Mouse (Mus musculus): ENCODE measurements around the gene Klrk1. TPM values are rescaled to one million over a fixed set of nuclear protein-coding genes. Genes with fewer than 3 reads are reported as not detected.
"Not testable (repeated sequence)": the region's sequence is repeated elsewhere in the genome, so short reads cannot be mapped to it uniquely, and the experiment has no call there.

Klrk1 gene
- 0.34 and 0.38 TPM in 2 replicates for polyA plus RNA-seq (2016; fragmentation: Nextera tagmentation; extraction: Ambion mirVana)

- H3K9me3 ChIP-seq = no peaks in the 10 kb centered on the region
- no peak within 1 kb of the TSS for H3K27ac ChIP-seq
- H3K36me3 ChIP-seq = no peaks in the 10 kb centered on the region
- no peak within 1 kb of the TSS for H3K4me3 ChIP-seq
- H3K4me1 ChIP-seq (replicated peaks) = no peaks in the 10 kb centered on the region
- H3K27me3 ChIP-seq (ENCODE audit: insufficient read depth, poor library complexity, severe bottlenecking) = no peaks in the 10 kb centered on the region
- DNase-seq (ENCODE audit: low spot score) = no peak
- WGBS = 80% methylated on average over 4 of the region's 4 CpGs
Observed at GRCm38 (mm10) chr6:129623735-129624134, at the start of gene Klrk1. TSS of gene Klrk1 (minus strand) at chr6:129623864.

GRCm38 (mm10) chr6:129661301-129661700 lies 37.6 kb upstream of the Klrk1 start:
- not testable (repeated sequence) for H3K27me3 ChIP-seq (ENCODE audit: insufficient read depth, poor library complexity, severe bottlenecking); H3K36me3 ChIP-seq; H3K27ac ChIP-seq; H3K4me1 ChIP-seq (replicated peaks); H3K4me3 ChIP-seq; DNase-seq (ENCODE audit: low spot score); H3K9me3 ChIP-seq
- WGBS = no CpG with 5 or more reads among the region's 3 CpGs

DNA sequence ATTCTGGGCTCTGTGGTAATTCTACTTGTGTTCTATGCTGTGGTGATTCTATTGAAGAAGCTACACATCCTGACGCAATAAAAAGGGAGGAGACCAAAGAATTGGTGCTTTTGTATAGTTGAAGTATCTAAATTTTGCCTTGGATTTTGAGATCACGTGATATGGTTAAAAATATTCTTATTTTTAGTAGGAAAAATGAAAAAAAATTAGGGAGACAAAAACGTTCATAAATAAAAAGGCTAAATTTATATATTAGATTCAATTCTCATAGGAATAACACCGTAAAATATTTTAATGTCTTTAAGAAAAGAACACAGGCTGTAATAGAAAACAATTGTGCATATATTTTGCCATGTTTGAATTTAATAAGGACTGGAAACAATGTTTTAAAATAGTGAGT lies 36.9 kb upstream of the Klrk1 start, which contains the start of gene Klrc2:
TSS of gene Klrc2 (minus strand) at position 101 of the 400 bp plus-strand sequence.
- not testable (repeated sequence) for DNase-seq (ENCODE audit: low spot score); H3K4me1 ChIP-seq (replicated peaks); H3K27me3 ChIP-seq (ENCODE audit: insufficient read depth, poor library complexity, severe bottlenecking); H3K36me3 ChIP-seq; H3K4me3 ChIP-seq; H3K27ac ChIP-seq; H3K9me3 ChIP-seq
- 80% methylated on average over 4 of the region's 4 CpGs for WGBS

DNA sequence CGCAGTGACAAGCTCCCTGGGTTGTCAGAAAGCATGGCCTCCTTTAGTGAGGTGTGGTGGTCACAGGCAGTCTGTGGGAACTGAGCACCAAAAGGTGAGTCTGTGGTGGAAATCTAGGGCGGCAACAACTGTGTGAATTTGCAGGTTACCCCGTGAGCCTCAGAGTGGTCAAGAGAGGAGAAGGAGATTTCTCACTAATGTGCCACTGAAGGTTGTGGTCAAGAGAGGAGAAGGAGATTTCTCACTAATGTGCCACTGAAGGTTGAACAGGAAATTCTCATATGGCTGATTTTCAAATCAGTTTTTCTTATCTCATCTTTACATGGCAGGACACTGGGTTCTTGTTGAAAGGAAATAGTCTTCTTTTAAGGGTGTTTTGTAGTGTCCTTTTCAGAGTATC lies 20.4 kb upstream of the Klrk1 start:
- not testable (repeated sequence) for H3K4me1 ChIP-seq (replicated peaks); H3K9me3 ChIP-seq; H3K36me3 ChIP-seq; H3K27me3 ChIP-seq (ENCODE audit: insufficient read depth, poor library complexity, severe bottlenecking); DNase-seq (ENCODE audit: low spot score); H3K27ac ChIP-seq; H3K4me3 ChIP-seq
- 100% methylated on average over 1 of the region's 3 CpGs for WGBS

DNA sequence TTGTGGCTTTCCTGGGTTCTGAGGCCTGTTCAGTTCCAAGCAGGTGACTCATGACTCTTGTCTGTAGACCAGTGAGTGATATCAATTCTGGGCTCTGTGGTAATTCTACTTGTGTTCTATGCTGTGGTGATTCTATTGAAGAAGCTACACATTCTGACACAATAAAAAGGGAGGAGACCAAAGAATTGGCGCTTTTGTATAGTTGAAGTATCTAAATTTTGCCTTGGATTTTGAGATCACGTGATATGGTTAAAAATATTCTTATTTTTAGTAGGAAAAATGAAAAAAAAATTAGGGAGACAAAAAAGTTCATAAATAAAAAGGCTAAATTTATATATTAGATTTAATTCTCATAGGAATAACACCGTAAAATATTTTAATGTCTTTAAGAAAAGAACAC lies 19.6 kb upstream of the Klrk1 start, which contains the start of gene Klrc3:
TSS of gene Klrc3 (minus strand) at position 101 of the 400 bp plus-strand sequence.
- H3K27ac ChIP-seq; DNase-seq (ENCODE audit: low spot score); H3K9me3 ChIP-seq; H3K4me1 ChIP-seq (replicated peaks); H3K36me3 ChIP-seq; H3K4me3 ChIP-seq; H3K27me3 ChIP-seq (ENCODE audit: insufficient read depth, poor library complexity, severe bottlenecking): not testable (repeated sequence)
- WGBS = 87% methylated on average over 3 of the region's 3 CpGs

DNA sequence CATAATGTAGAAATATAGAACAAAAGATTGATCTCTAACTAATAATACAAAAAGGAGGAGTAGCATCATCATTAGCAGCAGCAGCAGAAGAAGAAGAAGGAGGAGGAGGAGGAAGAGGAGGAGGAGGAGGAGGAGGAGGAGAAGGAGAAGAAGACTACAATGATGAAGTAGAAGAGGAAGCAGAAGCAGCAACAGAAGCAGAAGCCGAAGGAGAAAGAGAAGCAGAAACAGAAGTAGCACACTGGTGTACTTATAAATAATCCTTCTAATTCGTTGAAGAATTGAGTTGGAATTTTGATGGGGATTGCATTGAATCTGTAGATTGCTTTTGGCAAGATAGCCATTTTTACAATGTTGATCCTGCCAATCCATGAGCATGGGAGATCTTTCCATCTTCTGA lies 7.4 kb upstream of the Klrk1 start:
- H3K4me3 ChIP-seq; H3K36me3 ChIP-seq; H3K4me1 ChIP-seq (replicated peaks); H3K27ac ChIP-seq; H3K27me3 ChIP-seq (ENCODE audit: insufficient read depth, poor library complexity, severe bottlenecking); DNase-seq (ENCODE audit: low spot score); H3K9me3 ChIP-seq: not testable (repeated sequence)
- WGBS = 81% methylated on average over 2 of the region's 2 CpGs

DNA sequence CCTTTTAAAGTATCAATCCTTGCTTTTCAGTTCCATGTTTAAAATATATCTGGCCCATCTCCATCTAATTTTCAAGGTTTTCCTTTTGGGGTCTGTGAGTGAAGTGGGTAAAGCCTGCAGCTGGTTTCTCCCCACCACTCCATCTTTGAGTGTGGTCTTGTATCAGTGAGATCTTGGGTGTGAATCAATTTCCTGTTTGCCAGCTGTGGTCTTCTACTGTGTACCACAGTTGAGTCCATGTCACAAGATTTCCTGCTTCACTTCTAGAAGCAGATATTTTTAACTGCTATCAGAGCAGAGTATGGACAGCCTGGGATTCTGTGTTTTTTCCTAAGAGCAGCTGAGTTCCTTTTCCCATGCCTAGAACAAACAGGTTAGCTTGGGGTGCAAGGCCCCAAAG lies 15.3 kb downstream of the Klrk1 start:
- H3K4me1 ChIP-seq (replicated peaks) = no peaks in the 10 kb centered on the region
- H3K27me3 ChIP-seq (ENCODE audit: insufficient read depth, poor library complexity, severe bottlenecking) = no peaks in the 10 kb centered on the region
- no peaks in the 10 kb centered on the region for H3K9me3 ChIP-seq
- DNase-seq (ENCODE audit: low spot score) = no peak
- no peaks in the 10 kb centered on the region for H3K36me3 ChIP-seq
- no peak overlapping the region for H3K4me3 ChIP-seq
- no peak overlapping the region for H3K27ac ChIP-seq

DNA sequence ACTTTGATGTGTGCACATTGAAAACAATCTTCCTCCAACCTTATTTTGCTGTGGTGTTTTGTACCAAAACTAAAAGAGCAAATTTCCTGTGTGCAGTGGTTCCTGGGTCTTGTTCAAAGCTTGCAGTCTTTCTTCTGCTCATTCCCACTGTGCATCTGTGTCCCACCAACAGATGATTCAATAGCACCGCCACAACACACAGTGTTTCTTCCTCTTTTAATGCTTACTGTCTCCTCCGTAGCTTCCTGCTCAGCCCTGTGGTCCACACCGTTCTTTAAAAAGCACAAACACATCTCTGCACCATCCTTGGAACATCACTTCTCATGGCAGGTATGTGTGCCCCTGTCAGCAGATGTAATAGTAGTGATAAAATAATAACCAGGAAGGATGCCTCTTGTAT lies 32.2 kb downstream of the Klrk1 start, which contains the start of gene Klrd1:
TSS of gene Klrd1 (plus strand) at position 275 of the 400 bp plus-strand sequence.
- Histone ChIP-seq H3K27me3 (ENCODE audit: insufficient read depth, poor library complexity, severe bottlenecking) (no peaks in the 10 kb centered on the region), H3K27ac (no peak within 1 kb of the TSS), H3K36me3 (no peaks in the 10 kb centered on the region), H3K4me3 (no peak within 1 kb of the TSS), H3K9me3 (no peaks in the 10 kb centered on the region), H3K4me1 (replicated peaks) (no peaks in the 10 kb centered on the region)
- DNase-seq (ENCODE audit: low spot score) = no peak
- WGBS = 83% methylated on average over 3 of the region's 3 CpGs

DNA sequence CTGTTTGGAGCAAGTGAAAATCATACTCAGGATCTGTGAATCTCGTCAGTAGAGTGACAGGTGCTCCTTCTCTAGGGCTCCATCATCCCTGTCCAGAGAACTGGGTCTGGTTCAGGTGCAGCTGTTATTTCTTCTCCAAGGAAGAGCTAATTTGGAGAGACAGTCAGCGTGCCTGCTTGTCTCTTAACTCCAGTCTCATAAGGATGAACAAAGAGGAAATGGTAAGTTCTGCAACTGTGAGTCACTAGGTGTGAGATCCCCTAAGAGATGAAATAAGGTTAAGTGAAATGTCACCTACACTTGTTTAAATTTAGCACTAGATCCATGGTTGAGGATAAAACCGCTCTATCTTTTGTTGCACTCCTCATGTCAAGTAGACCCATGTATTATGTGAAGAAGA lies 40.6 kb downstream of the Klrk1 start:
- no peaks in the 10 kb centered on the region for H3K4me1 ChIP-seq (replicated peaks)
- WGBS = 83% methylated on average over 3 of the region's 3 CpGs
- H3K9me3 ChIP-seq = no peaks in the 10 kb centered on the region
- no peaks in the 10 kb centered on the region for H3K27me3 ChIP-seq (ENCODE audit: insufficient read depth, poor library complexity, severe bottlenecking)
- no peak overlapping the region for H3K4me3 ChIP-seq
- no peak for DNase-seq (ENCODE audit: low spot score)
- no peaks in the 10 kb centered on the region for H3K36me3 ChIP-seq
- no peak overlapping the region for H3K27ac ChIP-seq

GRCm38 (mm10) chr6:129581896-129582295 lies 41.8 kb downstream of the Klrk1 start:
- 78% methylated on average over 4 of the region's 4 CpGs for WGBS
- no peak overlapping the region for H3K27ac ChIP-seq
- H3K36me3 ChIP-seq = no peaks in the 10 kb centered on the region
- no peaks in the 10 kb centered on the region for H3K9me3 ChIP-seq
- H3K4me1 ChIP-seq (replicated peaks) = no peaks in the 10 kb centered on the region
- no peak overlapping the region for H3K4me3 ChIP-seq
- DNase-seq (ENCODE audit: low spot score) = no peak
- no peaks in the 10 kb centered on the region for H3K27me3 ChIP-seq (ENCODE audit: insufficient read depth, poor library complexity, severe bottlenecking)

GRCm38 (mm10) chr6:129581274-129581673 lies 42.4 kb downstream of the Klrk1 start:
- no peak for DNase-seq (ENCODE audit: low spot score)
- WGBS = 64% methylated on average over 4 of the region's 4 CpGs
- Histone ChIP-seq H3K36me3 (no peaks in the 10 kb centered on the region), H3K4me3 (no peak overlapping the region), H3K4me1 (replicated peaks) (no peaks in the 10 kb centered on the region), H3K9me3 (no peaks in the 10 kb centered on the region), H3K27ac (no peak overlapping the region), H3K27me3 (ENCODE audit: insufficient read depth, poor library complexity, severe bottlenecking) (no peaks in the 10 kb centered on the region)

DNA sequence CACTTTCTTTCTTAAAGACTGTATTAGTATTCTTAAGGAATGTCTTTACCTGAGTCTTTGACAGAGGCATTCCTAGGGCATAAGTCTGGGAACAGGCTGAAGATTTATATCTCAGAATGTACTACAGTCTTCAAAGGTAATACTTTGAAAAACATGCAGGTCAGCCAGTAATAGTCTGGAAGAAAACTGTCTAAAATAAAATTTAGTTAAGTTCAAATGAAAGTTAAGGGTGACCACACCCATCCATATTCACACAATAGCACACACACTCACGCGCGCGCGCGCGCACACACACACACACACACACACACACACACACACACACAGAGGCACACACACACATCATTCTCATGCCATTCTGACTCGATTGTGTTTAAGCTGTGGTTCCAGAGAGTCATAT lies 46.1 kb downstream of the Klrk1 start, which contains the start of gene Klre1:
TSS of gene Klre1 (plus strand) at position 301 of the 400 bp plus-strand sequence.
- H3K4me1 ChIP-seq (replicated peaks) = no peaks in the 10 kb centered on the region
- WGBS = 87% methylated on average over 8 of the region's 8 CpGs

GRCm38 (mm10) chr6:129575315-129575714 lies 48.3 kb downstream of the Klrk1 start:
- H3K27ac ChIP-seq = no peak overlapping the region
- H3K4me3 ChIP-seq = no peak overlapping the region
- no peaks in the 10 kb centered on the region for H3K36me3 ChIP-seq
- no peaks in the 10 kb centered on the region for H3K9me3 ChIP-seq
- no peak for DNase-seq (ENCODE audit: low spot score)
- WGBS = 51% methylated on average over 2 of the region's 2 CpGs
- no peaks in the 10 kb centered on the region for H3K27me3 ChIP-seq (ENCODE audit: insufficient read depth, poor library complexity, severe bottlenecking)
- H3K4me1 ChIP-seq (replicated peaks) = no peaks in the 10 kb centered on the region

More for the DNA sequence above, 46.1 kb downstream of the Klrk1 start, which contains the start of gene Klre1:
- no peaks in the 10 kb centered on the region for H3K36me3 ChIP-seq
- no peak within 1 kb of the TSS for H3K4me3 ChIP-seq
- no peak within 1 kb of the TSS for H3K27ac ChIP-seq
- H3K27me3 ChIP-seq (ENCODE audit: insufficient read depth, poor library complexity, severe bottlenecking) = no peaks in the 10 kb centered on the region
- no peak for DNase-seq (ENCODE audit: low spot score)
- H3K9me3 ChIP-seq = no peaks in the 10 kb centered on the region

GRCm38 (mm10) chr6:129565257-129565656 lies 58.4 kb downstream of the Klrk1 start:
- WGBS = 84% methylated on average over 2 of the region's 2 CpGs
- Histone ChIP-seq H3K27me3 (ENCODE audit: insufficient read depth, poor library complexity, severe bottlenecking) (no peaks in the 10 kb centered on the region), H3K27ac (no peak overlapping the region), H3K4me1 (replicated peaks) (no peaks in the 10 kb centered on the region), H3K4me3 (no peak overlapping the region), H3K36me3 (no peaks in the 10 kb centered on the region), H3K9me3 (no peaks in the 10 kb centered on the region)
- DNase-seq (ENCODE audit: low spot score) = no peak
